Mouse (Mus musculus): ENCODE data around the gene Glis1.

DNA sequence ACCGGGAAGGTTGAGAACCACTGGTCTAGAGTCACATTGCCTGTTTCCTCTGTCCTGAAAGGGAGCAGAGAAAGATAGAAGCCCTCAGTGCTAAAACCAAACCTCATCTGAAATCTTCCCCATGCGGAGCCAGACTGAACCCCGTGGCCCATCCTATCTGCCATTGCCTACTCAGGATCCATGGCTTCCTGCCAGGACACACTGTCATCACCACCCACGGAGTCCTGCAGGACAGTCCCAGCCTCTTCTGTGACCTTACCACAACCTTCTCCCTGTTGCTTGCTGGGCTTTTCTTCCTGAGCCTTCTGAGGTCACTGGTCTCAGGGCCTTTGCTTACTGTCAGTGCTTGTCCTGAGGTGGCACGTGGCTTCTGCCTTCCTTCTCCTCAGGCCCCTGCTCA lies 118.3 kb downstream of the Glis1 start:
- TF ChIP-seq CTCF (IDR thresholded peaks at IDR 0.05; ENCODE audit: borderline replicate concordance, insufficient read depth, low read depth, low read length) (no peak), POLR2A (IDR thresholded peaks at IDR 0.05; ENCODE audit: borderline replicate concordance, insufficient read depth, low read length) (no peak)
